Mouse (Mus musculus) stomach, adult 2 months (tissue): ENCODE measurements around the gene Mkrn3. TPM values are rescaled to one million over a fixed set of nuclear protein-coding genes. Genes with fewer than 3 reads are reported as not detected.

Experiments used
- polyA plus RNA-seq: library from polyadenylated mRNA; depleted of rRNA; stranded (reverse); fragments of >200 nt; gene quantifications from 2 replicates; pipeline ENCODE4 v1.2.3, GENCODE M21; 2012; rRNA removed

Mkrn3 gene
- polyA plus RNA-seq: 0.38 and 0.45 TPM in 2 replicates

GRCm38 (mm10) chr7:62419493-62420360, at the start of gene Mkrn3:
Mkrn3 (minus strand) TSS chr7:62420139.

DNA sequence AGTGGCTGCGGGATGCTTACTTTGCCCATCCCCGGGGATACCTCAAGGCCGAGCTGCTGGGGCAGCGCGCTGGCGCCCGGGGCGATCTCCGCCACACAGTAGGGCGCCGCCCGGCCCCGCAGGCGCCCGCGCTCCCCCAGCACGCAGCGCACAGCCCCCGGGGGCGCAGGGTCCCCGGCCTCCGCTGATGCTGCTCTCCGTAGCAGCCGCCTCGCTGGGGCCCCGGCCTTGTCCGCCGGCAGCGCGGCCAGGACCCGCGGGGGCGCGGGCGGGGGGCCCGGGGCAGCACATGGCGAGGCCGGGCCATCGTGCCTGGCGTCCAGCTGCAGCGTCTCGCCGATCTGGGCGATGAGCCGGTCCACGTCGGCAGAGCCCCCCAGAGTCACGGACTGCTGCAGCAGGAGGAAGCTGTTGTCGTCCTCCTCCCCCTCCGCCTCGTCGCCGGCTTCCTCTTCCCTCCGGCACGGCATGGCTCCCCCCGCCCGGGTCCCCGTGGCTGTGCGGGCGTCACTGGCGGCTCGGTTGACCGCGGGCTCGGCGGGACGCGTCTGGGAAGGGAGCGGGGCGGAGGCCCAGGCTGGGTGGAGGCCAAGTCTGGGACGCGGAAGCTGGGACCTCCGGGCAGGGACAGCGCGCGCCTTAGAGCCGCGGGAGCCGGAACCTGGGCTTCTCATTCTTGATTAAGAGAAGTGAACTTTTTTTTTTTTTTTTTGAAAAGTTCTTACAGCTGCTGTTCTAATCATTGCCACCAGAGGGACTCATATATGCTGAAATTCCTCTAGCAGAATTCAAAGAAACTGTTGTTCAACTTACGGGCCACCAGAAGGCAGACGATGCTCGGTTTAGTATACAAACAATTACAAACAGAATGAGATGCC, 44.2 kb upstream of the Mkrn3 start, which contains the start of gene Peg12:
Gene Peg12 (minus strand): TSS at position 633 of the 878 bp plus-strand sequence.

DNA sequence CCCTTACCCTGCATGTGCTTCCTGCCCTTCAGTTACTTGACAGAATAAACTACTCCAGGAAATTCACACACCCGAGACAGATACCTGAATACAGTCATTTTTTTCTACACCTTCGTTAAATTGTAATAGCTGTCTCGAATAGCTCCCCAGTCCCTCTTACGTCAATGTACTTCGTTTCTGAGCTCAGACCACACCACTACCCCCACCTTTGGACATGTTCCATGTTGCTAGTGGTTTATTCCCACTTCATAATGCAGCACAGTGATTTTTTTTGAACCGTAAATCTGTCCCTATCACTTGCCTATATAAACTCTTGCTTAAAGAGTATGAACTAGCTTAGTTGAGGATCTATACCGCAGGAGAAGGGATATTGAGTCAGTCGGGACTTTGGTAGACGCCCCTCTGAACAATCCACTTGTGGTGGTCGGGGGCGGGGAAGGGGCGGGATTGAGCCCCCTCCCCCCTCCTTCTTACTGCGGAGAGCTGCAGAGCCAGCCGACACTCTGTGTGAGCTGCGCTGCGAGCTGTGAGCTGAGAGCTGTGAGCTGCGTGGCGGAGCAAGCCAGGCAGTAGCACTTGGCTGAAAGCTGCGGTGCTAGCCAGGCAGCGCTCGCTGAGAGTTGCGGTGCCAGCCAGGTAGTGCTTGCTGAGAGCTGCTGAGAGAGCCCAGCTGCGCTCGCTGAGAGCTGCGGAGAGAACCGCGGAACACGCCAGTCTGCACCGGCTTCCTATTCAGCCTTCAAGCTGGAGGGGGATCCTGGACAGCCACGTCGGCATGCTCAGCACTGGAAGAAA, 43.2 kb downstream of the Mkrn3 start, which contains the start of gene Magel2:
Gene Magel2 (plus strand): TSS at position 501 of the 795 bp plus-strand sequence.

Other genes starting within 250 kb of the Mkrn3 start
- gene Ndn, start 73.6 kb downstream of the Mkrn3 start, polyA plus RNA-seq: 2.6 and 4.0 TPM in 2 replicates
- not detected in 2 replicates for gene Magel2, start 43.1 kb downstream of the Mkrn3 start, polyA plus RNA-seq
- 0.29 and 0.40 TPM in 2 replicates for gene Peg12, start 44.4 kb upstream of the Mkrn3 start, polyA plus RNA-seq